Mouse (Mus musculus): ENCODE measurements around the gene 2900026A02Rik.
A peak's percentile ranks its signal among the peaks of the same experiment; 100 is the strongest.

The 2900026A02Rik gene

GRCm38 (mm10) chr5:113210314-113210713 lies 10.7 kb downstream of the 2900026A02Rik start:
- DNase-seq: peak; percentile 43 to 77

GRCm38 (mm10) chr5:113209898-113210297 lies 11.1 kb downstream of the 2900026A02Rik start:
- peak; percentile 42 to 67 for DNase-seq

GRCm38 (mm10) chr5:113209401-113209750 lies 11.7 kb downstream of the 2900026A02Rik start:
- peak; percentile 45 to 63 for DNase-seq

- peak; percentile 68 to 86 for DNase-seq
Measured at GRCm38 (mm10) chr5:113208622-113209400, 12.2 kb downstream of the 2900026A02Rik start.

- DNase-seq: peak; percentile 82 to 88
Measured at GRCm38 (mm10) chr5:113208048-113208447, 13.0 kb downstream of the 2900026A02Rik start.

GRCm38 (mm10) chr5:113206670-113207352 lies 14.2 kb downstream of the 2900026A02Rik start:
- no peak for DNase-seq

GRCm38 (mm10) chr5:113204193-113204592 lies 16.8 kb downstream of the 2900026A02Rik start:
- DNase-seq: no peak

GRCm38 (mm10) chr5:113199772-113200134 lies 21.3 kb downstream of the 2900026A02Rik start:
- no peak for DNase-seq

- peak in 1 of 2 experiments; percentile 43 for DNase-seq
Measured at GRCm38 (mm10) chr5:113199126-113199771, 21.8 kb downstream of the 2900026A02Rik start.

GRCm38 (mm10) chr5:113196916-113197794 lies 23.9 kb downstream of the 2900026A02Rik start:
- peak; percentile 29 to 64 for DNase-seq

GRCm38 (mm10) chr5:113195907-113196306 lies 25.1 kb downstream of the 2900026A02Rik start:
- DNase-seq: no peak

- no peak for DNase-seq
Measured at GRCm38 (mm10) chr5:113195451-113195850, 25.6 kb downstream of the 2900026A02Rik start.

- DNase-seq: peak in 1 of 2 experiments; percentile 41
Measured at GRCm38 (mm10) chr5:113193762-113194161, 27.3 kb downstream of the 2900026A02Rik start.

GRCm38 (mm10) chr5:113191901-113192300 lies 29.1 kb downstream of the 2900026A02Rik start:
- no peak for DNase-seq

GRCm38 (mm10) chr5:113190558-113190957 lies 30.5 kb downstream of the 2900026A02Rik start:
- no peak for DNase-seq

- no peak for DNase-seq
Measured at GRCm38 (mm10) chr5:113181441-113181840, 39.6 kb downstream of the 2900026A02Rik start.

- no peak for DNase-seq
Measured at GRCm38 (mm10) chr5:113180755-113181154, 40.3 kb downstream of the 2900026A02Rik start.

GRCm38 (mm10) chr5:113179843-113180682 lies 41.0 kb downstream of the 2900026A02Rik start:
- DNase-seq: peak; percentile 92 to 95

GRCm38 (mm10) chr5:113179451-113179842 lies 41.6 kb downstream of the 2900026A02Rik start:
- peak; percentile 40 to 54 for DNase-seq

- no peak for DNase-seq
Measured at GRCm38 (mm10) chr5:113175976-113176375, 45.1 kb downstream of the 2900026A02Rik start.

GRCm38 (mm10) chr5:113174916-113175692 lies 45.9 kb downstream of the 2900026A02Rik start:
- DNase-seq: peak; percentile 64 to 66
